Mouse (Mus musculus) forebrain, embryonic 11.5 days (tissue): ENCODE data around the gene Tmem219. TPM values are rescaled to one million over a fixed set of nuclear protein-coding genes. Genes with fewer than 3 reads are reported as not detected.
"Not testable (repeated sequence)": the region's sequence is repeated elsewhere in the genome, so short reads cannot be mapped to it uniquely, and the experiment has no call there.

Source experiments
- ATAC-seq: fragments of 200-750 bp; cut with Nextera tagmentation; replicated peaks from 2 replicates; pipeline ENCODE4 v1.8.0; 2017; ENCODE audit warnings: moderate TSS enrichment; ENCODE audit not compliant: low FRiP score
- DNase-seq: peaks from one replicate; pipeline ENCODE4 v3.0.0-alpha.2; 2017; ENCODE audit warnings: low spot score
- H3K27ac ChIP-seq: fragments of 300-500 bp; sonication (generic); 2 replicates; pipeline ENCODE4 v1.5.1; 2014; ENCODE audit warnings: low read depth, low read length
- H3K27me3 ChIP-seq: fragments of 300-500 bp; sonication (generic); 2 replicates; pipeline ENCODE4 v1.6.1; 2014; ENCODE audit warnings: mild to moderate bottlenecking, low read length, mixed read lengths; ENCODE audit not compliant: control insufficient read depth, insufficient read depth
- H3K36me3 ChIP-seq: fragments of 300-500 bp; sonication (generic); 2 replicates; pipeline ENCODE4 v1.6.1; 2014; ENCODE audit warnings: mild to moderate bottlenecking, low read length, moderate library complexity, mixed read lengths; ENCODE audit not compliant: control insufficient read depth, insufficient read depth
- H3K4me1 ChIP-seq: fragments of 300-500 bp; sonication (generic); replicated peaks from 2 replicates; pipeline ENCODE4 v1.6.1; 2014; ENCODE audit warnings: low read length, mixed read lengths; ENCODE audit not compliant: control insufficient read depth, insufficient read depth
- H3K4me2 ChIP-seq: fragments of 300-500 bp; sonication (generic); 2 replicates; pipeline ENCODE4 v1.6.1; 2014; ENCODE audit warnings: low read depth, mild to moderate bottlenecking, low read length, moderate library complexity, mixed read lengths; ENCODE audit not compliant: severe bottlenecking
- H3K4me3 ChIP-seq: fragments of 300-500 bp; sonication (generic); 2 replicates; pipeline ENCODE4 v1.5.1; 2014; ENCODE audit warnings: low read depth, low read length
- H3K9ac ChIP-seq: fragments of 300-500 bp; sonication (generic); 2 replicates; pipeline ENCODE4 v1.6.1; 2014; ENCODE audit warnings: low read length
- H3K9me3 ChIP-seq: fragments of 300-500 bp; sonication (generic); 2 replicates; pipeline ENCODE4 v1.6.1; 2016; ENCODE audit warnings: low read length, mixed read lengths; ENCODE audit not compliant: control insufficient read depth
- WGBS: fragments of 180-500 bp; shearing (Covaris S2); extraction: QIAGEN DNeasy Blood & Tissue Kit; methylation state at CpG from one replicate; pipeline ENCODE4 v1.1.7; 2014; 5-methylcytosine and 5-hydroxymethylcytosine counted together
- polyA plus RNA-seq: library from polyadenylated mRNA; unstranded; fragments of >200 nt; fragmentation: Nextera tagmentation; extraction: Ambion mirVana; gene quantifications from 2 replicates; pipeline ENCODE4 v1.2.1, GENCODE M21; 2014

Gene Tmem219
- polyA plus RNA-seq, 1 experiment from 2014 or later: 21.3 TPM

DNA sequence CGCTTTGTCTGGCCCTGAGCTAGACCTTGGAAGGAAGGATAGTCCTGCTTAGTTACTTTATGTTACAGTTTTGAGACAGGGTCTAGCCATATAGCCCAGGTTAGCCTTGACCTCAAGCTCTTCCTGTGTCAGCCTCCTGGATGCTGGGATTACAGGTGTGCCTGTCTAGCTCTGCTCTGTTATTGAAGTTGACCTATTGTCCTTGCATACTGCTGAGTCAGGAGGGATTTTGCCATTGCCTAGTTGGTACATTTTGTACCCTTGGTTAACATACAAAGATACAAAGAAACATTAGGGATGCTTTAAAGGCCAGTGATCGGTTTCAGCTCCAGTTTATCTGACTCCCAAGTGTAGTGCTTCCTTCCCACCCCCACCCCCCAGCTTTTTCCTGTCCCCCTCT is 9.9 kb upstream of the Tmem219 start:
- Histone ChIP-seq H3K36me3 (peaks cover 1% of the 10 kb centered on the region; the same call in 1 of the 2 replicates), H3K4me1 (peaks cover 2% of the 10 kb centered on the region; the same call in 1 of the 2 replicates), H3K9me3 (no peaks in the 10 kb centered on the region), H3K4me2 (no peak overlapping the region), H3K27me3 (no peaks in the 10 kb centered on the region), H3K4me3 (no peak overlapping the region), H3K27ac (no peak overlapping the region), H3K9ac (no peak overlapping the region)
- ATAC-seq (no peak), DNase-seq (no peak)
- WGBS: 80% methylated on average over 2 of the region's 2 CpGs

DNA sequence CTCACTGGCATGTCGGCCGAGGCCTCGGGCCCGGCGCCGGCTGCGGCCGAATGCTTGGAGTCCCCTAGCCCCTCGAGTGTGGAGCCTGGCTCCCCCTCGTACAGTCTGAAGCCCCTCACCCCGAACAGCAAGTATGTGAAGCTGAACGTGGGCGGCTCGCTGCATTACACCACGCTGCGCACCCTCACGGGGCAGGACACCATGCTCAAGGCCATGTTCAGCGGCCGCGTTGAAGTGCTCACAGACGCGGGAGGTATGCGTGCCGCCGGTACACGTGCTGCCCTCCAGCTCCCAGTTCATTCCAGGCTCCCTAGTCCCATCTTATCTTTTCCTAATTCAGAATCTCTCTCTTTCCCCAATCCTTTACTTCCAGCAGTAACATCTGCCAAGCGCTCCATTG is 6.3 kb upstream of the Tmem219 start:
- ATAC-seq (peak; percentile 80), DNase-seq (no peak)
- Histone ChIP-seq H3K9me3 (no peaks in the 10 kb centered on the region), H3K9ac (peak overlapping the region; percentile 84), H3K4me3 (peak overlapping the region; percentile 84), H3K36me3 (no peaks in the 10 kb centered on the region), H3K27ac (peak overlapping the region; percentile 41; the same call in 1 of the 2 replicates), H3K4me2 (peak overlapping the region; percentile 96), H3K4me1 (peaks cover 2% of the 10 kb centered on the region; the same call in 1 of the 2 replicates), H3K27me3 (no peaks in the 10 kb centered on the region)
- 1% methylated on average over 27 of the region's 27 CpGs for WGBS

DNA sequence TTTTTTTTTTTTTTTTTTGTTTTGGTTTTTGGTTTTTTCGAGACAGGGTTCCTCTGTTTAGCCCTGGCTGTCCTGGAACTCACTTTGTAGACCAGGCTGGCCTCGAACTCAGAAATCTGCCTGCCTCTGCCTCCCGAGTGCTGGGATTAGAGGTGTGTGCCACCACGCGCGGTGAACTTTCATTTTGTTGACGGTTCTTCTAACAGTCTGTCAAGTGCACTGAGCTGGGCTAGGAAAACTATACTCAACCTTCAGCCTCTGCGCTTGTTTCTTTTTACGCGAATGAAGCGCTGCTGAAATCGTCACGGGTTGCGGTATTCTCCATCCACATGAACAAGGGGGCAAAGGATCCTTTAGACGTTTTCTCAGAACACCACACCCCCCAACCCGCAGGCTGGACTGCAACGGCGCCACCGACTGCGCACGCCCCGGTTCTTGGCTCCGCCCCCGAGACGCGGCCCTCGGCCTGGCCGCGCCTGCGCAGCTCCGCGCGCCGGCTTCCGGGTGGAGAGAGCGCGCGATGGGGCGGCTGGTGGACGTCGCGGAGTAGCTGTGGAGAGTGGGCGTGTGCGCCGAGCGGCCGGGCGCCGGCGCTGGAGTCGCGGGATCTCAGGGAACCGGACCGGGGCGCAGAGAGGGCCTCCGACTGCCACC is 5.8 kb upstream of the Tmem219 start, which contains the start of gene Kctd13:
Kctd13 (plus strand) TSS at position 496 of the 654 bp plus-strand sequence.
- peak; percentile 97 for ATAC-seq
- H3K4me2 ChIP-seq: peak within 1 kb of the TSS; percentile 96
- no peaks in the 10 kb centered on the region for H3K36me3 ChIP-seq
- no peaks in the 10 kb centered on the region for H3K9me3 ChIP-seq
- no peaks in the 10 kb centered on the region for H3K27me3 ChIP-seq
- DNase-seq: peak; percentile 95
- H3K4me3 ChIP-seq: peak within 1 kb of the TSS; percentile 84
- H3K9ac ChIP-seq: peak within 1 kb of the TSS; percentile 84
- H3K27ac ChIP-seq: peak within 1 kb of the TSS; percentile 41; the same call in 1 of the 2 replicates
- peaks cover 2% of the 10 kb centered on the region; the same call in 1 of the 2 replicates for H3K4me1 ChIP-seq
- 5% methylated on average over 56 of the region's 56 CpGs for WGBS

DNA sequence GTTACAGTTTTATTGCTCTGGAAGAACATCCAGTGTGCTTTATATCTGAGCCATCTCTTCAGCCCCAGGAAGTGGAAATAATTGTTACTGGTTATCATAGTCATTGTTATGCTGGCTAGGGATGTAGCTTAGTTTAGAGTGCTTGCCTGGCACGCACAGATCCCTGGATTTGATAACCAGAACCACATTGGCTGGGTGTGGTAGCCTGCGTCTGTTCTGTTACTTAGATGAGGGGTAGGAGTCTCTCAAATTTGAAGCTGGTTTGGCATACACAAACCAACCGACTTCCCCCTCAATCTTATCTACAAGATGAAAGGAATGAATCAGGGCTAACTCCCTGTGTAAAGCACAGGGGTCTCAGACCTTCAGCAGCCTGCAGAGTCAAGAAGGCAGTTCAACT is 3.6 kb upstream of the Tmem219 start:
- DNase-seq (no peak), ATAC-seq (no peak)
- no peaks in the 10 kb centered on the region for H3K27me3 ChIP-seq
- no peaks in the 10 kb centered on the region for H3K9me3 ChIP-seq
- 54% methylated on average over 3 of the region's 3 CpGs for WGBS
- H3K27ac ChIP-seq: no peak overlapping the region
- H3K4me1 ChIP-seq: peaks cover 2% of the 10 kb centered on the region; the same call in 1 of the 2 replicates
- no peak overlapping the region for H3K9ac ChIP-seq
- H3K4me3 ChIP-seq: no peak overlapping the region
- no peak overlapping the region for H3K4me2 ChIP-seq
- H3K36me3 ChIP-seq: no peaks in the 10 kb centered on the region

DNA sequence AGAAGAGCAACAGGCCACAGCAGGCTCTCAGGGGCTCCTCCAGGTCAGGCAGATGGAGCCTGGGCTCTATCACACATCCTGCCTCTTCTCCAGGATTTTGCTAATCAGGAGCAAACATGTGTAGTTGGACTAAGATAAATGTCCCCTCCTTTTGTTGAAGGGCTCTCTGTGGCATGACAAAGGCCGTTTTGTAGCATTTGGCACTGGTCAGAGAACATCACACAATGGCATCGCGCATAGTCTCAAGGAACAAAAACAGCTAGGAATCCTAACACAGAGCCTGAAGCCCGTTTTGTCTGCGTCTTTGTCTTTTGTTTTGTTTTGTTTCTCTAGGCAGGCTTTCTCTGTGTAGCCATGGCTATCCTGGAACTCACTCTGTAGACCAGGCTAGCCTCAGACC is 1.3 kb upstream of the Tmem219 start:
- 66% methylated on average over 5 of the region's 5 CpGs for WGBS
- Histone ChIP-seq H3K9ac (no peak overlapping the region), H3K4me2 (no peak overlapping the region), H3K27ac (no peak overlapping the region), H3K4me1 (no peaks in the 10 kb centered on the region), H3K9me3 (no peaks in the 10 kb centered on the region), H3K4me3 (no peak overlapping the region), H3K36me3 (no peaks in the 10 kb centered on the region), H3K27me3 (no peaks in the 10 kb centered on the region)
- DNase-seq: no peak
- no peak for ATAC-seq

DNA sequence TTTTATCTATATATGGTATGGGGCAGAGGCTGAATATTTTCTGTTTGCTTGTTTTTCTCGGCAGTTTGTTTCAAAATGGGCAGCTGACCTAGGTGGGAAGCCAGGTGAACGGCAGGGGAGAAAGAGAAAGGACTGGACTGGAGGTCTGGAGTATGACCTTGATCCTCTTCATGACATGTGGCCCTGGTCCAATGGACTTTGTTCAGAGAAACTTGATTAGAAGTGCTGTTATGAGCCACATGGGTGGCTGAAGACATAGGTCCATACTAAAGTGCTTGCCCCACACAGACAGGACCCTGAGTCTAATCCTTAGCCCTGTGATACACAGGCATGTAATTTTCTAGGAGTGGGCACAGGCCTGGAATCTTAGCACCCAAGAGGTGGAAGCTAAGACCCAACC is 1.2 kb downstream of the Tmem219 start:
- ATAC-seq (no peak), DNase-seq (no peak)
- no peak overlapping the region for H3K4me2 ChIP-seq
- no peaks in the 10 kb centered on the region for H3K9me3 ChIP-seq
- H3K4me3 ChIP-seq: no peak overlapping the region
- no peaks in the 10 kb centered on the region for H3K27me3 ChIP-seq
- WGBS: 84% methylated on average over 2 of the region's 2 CpGs
- no peak overlapping the region for H3K9ac ChIP-seq
- H3K36me3 ChIP-seq: no peaks in the 10 kb centered on the region
- no peaks in the 10 kb centered on the region for H3K4me1 ChIP-seq
- no peak overlapping the region for H3K27ac ChIP-seq

DNA sequence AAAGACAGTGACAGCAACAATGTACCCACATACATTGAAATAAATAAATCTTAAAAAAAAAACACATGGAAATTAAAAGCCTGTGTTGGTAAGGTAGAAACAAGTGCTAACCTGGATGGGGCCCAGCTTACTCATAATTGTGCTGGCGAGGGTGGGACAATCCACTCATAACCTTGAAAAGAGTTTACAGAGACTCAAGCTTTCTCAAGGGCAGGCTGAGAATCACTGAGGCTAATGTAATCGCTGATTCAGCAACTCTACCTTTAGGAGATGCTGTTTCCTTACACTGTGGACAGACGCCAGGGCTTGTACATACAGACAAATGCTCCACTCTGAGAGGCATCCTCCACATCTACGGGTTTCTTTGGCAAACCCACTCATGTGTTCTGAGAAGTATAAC is 2.7 kb downstream of the Tmem219 start:
- H3K36me3 ChIP-seq: no peaks in the 10 kb centered on the region
- WGBS: 89% methylated on average over 4 of the region's 4 CpGs
- no peaks in the 10 kb centered on the region for H3K4me1 ChIP-seq
- DNase-seq (no peak), ATAC-seq (no peak)
- H3K4me2 ChIP-seq: no peak overlapping the region
- no peak overlapping the region for H3K9ac ChIP-seq
- no peak overlapping the region for H3K4me3 ChIP-seq
- H3K9me3 ChIP-seq: no peaks in the 10 kb centered on the region
- H3K27me3 ChIP-seq: no peaks in the 10 kb centered on the region
- H3K27ac ChIP-seq: no peak overlapping the region

DNA sequence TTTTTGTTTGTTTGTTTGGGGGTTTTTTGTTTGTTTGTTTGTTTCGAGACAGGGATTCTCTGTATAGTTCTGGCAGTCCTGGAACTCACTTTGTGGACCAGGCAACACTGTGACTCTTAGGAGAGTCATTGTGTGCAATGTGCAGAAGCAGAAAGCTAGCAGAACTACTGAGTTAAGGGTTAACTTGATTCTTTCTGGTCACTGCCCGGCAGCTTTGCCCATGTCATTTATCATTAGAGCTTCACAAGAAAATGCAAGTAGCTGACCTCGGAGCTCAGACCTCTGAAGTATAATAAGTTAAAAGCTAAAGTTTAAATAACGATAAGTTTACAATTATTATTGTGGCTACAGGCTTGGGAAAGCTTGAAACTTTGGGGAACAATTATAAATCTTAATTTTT is 4.4 kb downstream of the Tmem219 start:
- not testable (repeated sequence) for H3K4me1 ChIP-seq, H3K27me3 ChIP-seq, DNase-seq, ATAC-seq, H3K4me2 ChIP-seq, H3K9me3 ChIP-seq, H3K4me3 ChIP-seq, H3K27ac ChIP-seq, H3K9ac ChIP-seq, H3K36me3 ChIP-seq
- 54% methylated on average over 4 of the region's 4 CpGs for WGBS

DNA sequence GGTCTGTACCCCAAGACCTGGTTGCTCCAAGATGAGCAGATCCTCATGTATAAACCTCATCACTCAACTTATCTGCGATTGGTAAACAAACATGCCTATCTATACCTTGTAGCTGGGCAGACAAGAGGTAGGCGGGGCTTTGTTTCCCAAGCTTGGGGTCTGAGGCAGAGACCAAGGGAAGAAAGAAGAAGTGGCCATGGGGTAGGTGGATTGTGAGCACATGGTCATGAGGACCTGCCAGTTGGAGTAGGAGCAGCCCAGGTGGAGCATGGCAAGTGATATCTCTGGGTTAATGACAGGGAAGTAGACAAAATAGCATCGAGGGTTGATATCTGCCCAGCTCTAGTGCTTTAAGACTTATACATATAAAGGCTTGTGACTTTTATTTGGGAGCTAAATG is 7.9 kb downstream of the Tmem219 start:
- WGBS: 87% methylated on average over 3 of the region's 3 CpGs
- Histone ChIP-seq H3K9me3 (no peaks in the 10 kb centered on the region), H3K4me1 (no peaks in the 10 kb centered on the region), H3K27me3 (no peaks in the 10 kb centered on the region), H3K4me2 (no peak overlapping the region), H3K27ac (no peak overlapping the region), H3K36me3 (no peaks in the 10 kb centered on the region), H3K9ac (no peak overlapping the region), H3K4me3 (no peak overlapping the region)
- no peak for DNase-seq
- ATAC-seq: no peak
